Mouse (Mus musculus): ENCODE results near the gene Faf1.

Gene Faf1

DNA sequence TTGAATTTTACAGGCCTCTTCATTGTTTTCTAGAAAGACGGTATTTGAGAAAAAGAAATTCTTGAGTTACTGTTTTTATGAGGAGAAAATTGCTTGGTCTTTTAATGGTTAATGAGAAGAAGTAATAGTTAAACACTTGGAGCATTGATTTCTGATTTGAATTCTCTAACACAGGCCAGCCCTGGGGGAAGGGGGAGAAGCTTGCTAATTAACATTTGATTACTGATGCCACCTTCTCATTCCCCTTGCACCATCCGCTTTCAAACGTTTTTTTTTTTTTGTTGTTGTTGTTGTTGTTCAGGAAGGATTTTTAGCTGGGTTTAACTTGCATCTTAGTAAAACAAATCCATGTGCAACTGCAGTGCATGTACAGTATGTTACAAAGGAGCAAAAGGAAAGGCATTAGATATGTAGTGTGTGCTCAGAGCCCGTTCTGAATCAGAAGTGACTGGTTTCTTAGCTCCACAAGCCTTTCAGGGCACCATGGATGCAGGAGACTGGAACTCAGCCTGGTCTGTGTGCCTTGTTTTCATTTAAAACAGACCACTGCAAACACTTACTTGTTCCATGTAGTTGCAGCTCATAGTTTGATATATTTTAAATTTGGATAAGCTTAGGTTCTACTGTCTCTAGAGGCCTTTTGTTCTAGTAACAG, 113.1 kb downstream of the Faf1 start:
- Histone ChIP-seq H3K36me3 (ENCODE audit: control insufficient read depth, insufficient read depth, low read length, poor library complexity, severe bottlenecking) (no peaks in the 10 kb centered on the region), H3K27me3 (ENCODE audit: control insufficient read depth, insufficient read depth, low read length, poor library complexity, severe bottlenecking) (no peaks in the 10 kb centered on the region)
- no peak for DNase-seq (ENCODE audit: low read depth, low spot score)

DNA sequence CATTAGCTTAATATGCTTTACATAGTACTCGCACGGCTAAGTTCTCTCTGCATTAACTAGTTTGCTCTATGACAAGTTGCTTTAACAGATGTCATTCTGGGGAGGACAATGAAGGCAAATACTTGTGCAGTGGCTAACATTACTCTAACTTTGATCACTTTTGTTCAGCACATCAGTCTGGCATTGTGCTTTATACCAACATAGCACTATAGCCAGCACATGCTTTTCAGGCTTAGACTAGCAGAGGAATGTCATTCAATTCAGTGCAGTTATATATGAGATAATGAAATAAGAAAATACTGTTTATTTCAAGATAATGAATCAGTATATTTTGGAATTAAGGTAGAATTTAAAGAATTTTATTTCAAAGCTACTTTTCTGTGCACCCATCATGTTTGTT, 115.9 kb downstream of the Faf1 start:
- Histone ChIP-seq H3K36me3 (ENCODE audit: control insufficient read depth, insufficient read depth, low read length, poor library complexity, severe bottlenecking) (0 out of 2 replicates have a peak, but pooled peaks cover 2% of the 10 kb centered on the region), H3K27me3 (ENCODE audit: control insufficient read depth, insufficient read depth, low read length, poor library complexity, severe bottlenecking) (no peaks in the 10 kb centered on the region)
- no peak for DNase-seq (ENCODE audit: low read depth, low spot score)

DNA sequence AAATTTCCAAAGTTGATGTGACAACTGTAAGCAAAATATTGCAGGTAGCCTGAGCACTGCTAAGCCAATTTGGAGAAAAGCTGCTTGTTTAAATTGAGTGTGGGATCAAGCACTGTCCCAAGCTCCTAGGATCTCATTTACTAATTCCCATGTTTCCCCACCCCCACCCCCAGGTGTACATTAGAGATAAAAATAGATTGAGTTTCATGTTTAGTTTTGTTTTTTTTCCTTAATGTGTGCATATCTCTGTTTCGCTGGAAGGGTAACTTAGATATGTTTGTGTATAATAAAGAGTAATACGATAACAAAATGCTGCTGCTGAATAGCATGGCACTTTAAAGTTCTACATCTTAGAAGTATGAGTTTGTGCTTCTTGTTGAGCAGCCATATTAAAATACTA, 116.7 kb downstream of the Faf1 start:
- Histone ChIP-seq H3K27me3 (ENCODE audit: control insufficient read depth, insufficient read depth, low read length, poor library complexity, severe bottlenecking) (no peaks in the 10 kb centered on the region), H3K36me3 (ENCODE audit: control insufficient read depth, insufficient read depth, low read length, poor library complexity, severe bottlenecking) (0 out of 2 replicates have a peak, but pooled peaks cover 2% of the 10 kb centered on the region)
- DNase-seq (ENCODE audit: low read depth, low spot score): no peak

DNA sequence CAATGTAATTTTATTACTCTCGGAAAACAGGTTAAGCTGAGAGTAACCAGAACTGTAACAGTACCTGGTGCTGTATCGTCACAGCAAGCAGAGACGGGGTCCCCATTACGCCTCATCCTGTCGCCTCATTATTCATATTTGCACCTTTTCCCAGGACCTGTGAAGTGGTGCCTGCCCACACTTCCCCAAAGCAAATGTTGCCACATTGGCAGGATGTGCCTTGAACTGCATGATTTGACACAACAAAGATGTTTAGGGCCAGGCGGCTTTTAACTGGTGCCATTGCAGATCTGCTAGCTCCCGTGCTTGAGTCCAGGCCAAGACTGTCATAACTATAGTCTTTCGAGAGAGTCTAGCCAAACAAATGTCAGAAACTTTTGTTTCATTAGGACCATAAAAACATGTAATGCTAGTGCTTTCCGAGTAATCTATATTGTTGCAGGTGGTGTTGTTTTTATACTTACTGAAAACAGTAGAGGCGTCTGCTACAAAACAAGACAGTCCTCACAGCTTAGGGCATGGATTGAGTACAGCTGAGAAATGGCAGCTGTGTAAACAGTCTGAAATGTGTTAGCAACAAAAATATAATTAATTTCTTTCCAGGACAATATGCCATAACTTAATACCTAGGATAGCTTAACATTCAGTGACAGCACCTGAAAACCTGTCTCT, 121.3 kb downstream of the Faf1 start:
- DNase-seq (ENCODE audit: low read depth, low spot score): no peak
- Histone ChIP-seq H3K36me3 (ENCODE audit: control insufficient read depth, insufficient read depth, low read length, poor library complexity, severe bottlenecking) (0 out of 2 replicates have a peak, but pooled peaks cover 3% of the 10 kb centered on the region), H3K27me3 (ENCODE audit: control insufficient read depth, insufficient read depth, low read length, poor library complexity, severe bottlenecking) (no peaks in the 10 kb centered on the region)

DNA sequence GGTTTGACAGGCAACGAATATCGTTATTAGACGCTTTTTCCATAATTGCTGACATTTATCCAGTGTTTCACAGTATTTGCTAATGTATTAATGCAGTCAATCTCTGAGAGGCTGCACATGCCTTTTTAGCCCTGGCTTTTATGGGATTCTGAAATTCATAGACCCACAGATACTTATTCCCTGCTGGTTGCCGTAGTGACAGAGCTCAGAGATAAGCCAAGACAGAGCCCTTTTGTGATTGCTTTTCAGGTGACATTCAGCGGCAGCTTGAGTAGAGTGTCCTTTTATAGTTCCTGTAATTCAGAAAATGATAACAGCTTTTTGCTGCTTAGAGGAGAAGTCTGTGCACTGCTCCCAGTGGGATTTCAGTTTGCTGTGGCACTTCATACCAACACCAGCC, 130.0 kb downstream of the Faf1 start:
- no peaks in the 10 kb centered on the region for H3K27me3 ChIP-seq (ENCODE audit: control insufficient read depth, insufficient read depth, low read length, poor library complexity, severe bottlenecking)
- DNase-seq (ENCODE audit: low read depth, low spot score): no peak
- H3K36me3 ChIP-seq (ENCODE audit: control insufficient read depth, insufficient read depth, low read length, poor library complexity, severe bottlenecking): 0 out of 2 replicates have a peak, but pooled peaks cover under 1% of the 10 kb centered on the region

DNA sequence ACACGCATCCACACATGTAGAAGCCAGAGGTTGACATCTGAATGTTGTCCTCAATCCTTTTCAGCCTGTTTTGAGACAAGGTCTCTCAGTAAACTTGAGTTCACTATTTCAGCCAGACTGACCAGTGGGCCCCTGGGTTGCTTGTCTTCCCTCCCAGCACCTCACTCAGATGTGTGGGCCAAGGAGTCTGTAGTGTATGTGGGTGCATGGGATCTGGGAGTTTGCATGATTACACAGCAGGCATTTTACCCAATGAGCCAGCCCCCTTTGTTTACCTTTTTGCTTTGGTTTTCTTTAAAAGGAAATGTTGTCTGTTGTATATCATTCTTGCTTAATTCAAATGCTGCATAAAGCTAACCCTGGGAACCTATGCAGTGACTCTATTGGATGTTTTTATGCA, 138.8 kb downstream of the Faf1 start:
- DNase-seq (ENCODE audit: low read depth, low spot score): no peak
- Histone ChIP-seq H3K27me3 (ENCODE audit: control insufficient read depth, insufficient read depth, low read length, poor library complexity, severe bottlenecking) (no peaks in the 10 kb centered on the region), H3K36me3 (ENCODE audit: control insufficient read depth, insufficient read depth, low read length, poor library complexity, severe bottlenecking) (no peaks in the 10 kb centered on the region)

DNA sequence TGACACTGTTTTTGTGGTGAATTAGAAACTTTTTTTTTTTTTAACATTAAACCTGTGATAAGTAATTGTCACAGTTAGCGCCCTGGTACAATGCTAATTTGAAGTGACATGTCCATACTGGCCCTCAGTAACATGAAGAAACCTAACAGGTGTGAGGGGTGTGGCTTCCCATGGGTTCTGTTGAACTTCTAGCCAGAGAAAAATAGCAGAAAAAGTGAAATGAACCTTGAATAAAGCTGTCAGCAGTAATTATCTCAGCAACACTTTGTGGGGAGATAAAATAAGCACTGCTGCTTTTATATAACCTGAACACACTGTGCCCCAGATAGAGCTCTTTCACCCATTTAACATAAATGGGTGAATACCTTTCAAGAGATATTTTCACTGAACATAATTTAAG, 139.2 kb downstream of the Faf1 start:
- Histone ChIP-seq H3K36me3 (ENCODE audit: control insufficient read depth, insufficient read depth, low read length, poor library complexity, severe bottlenecking) (no peaks in the 10 kb centered on the region), H3K27me3 (ENCODE audit: control insufficient read depth, insufficient read depth, low read length, poor library complexity, severe bottlenecking) (no peaks in the 10 kb centered on the region)
- DNase-seq (ENCODE audit: low read depth, low spot score): no peak

DNA sequence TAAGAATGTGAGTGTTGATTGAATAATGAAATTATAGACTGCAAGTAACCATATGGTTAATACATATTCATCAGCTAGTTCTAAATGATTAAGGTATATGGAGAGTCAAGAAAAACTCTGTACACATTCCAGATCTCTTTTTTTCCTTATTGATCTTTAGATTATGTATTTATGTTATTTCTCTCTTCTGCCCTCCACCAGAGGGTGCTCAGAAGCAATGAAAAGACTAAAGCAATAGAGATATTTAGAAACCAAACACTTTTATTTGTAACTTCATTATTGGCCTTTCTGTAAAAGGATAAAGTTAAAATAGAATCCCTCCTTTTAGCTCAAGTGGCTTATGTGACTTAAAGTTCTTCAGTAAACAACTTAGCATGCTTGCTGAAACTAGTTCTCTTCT, 143.1 kb downstream of the Faf1 start:
- H3K36me3 ChIP-seq (ENCODE audit: control insufficient read depth, insufficient read depth, low read length, poor library complexity, severe bottlenecking): no peaks in the 10 kb centered on the region
- no peaks in the 10 kb centered on the region for H3K27me3 ChIP-seq (ENCODE audit: control insufficient read depth, insufficient read depth, low read length, poor library complexity, severe bottlenecking)
- DNase-seq (ENCODE audit: low read depth, low spot score): no peak

DNA sequence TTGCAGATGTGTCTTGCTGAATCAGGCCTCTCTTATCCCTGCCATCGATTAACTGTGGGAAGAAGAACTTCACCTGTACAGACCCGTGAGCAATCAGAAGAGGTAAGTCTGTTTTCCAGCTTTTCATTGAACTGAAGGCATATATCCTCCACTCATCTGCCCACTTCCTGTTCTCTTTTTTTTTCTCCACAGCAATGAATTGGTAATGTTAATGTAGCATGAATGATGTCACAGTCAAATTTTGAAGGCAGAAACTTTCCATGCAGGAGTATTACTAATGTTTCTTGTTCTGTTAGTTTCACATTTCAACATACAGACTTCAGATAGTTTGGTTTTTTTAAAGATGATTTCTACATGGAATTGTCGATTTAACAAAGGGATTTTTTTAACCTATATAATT, 153.4 kb downstream of the Faf1 start:
- no peaks in the 10 kb centered on the region; the same call in 1 of the 2 replicates for H3K36me3 ChIP-seq (ENCODE audit: control insufficient read depth, insufficient read depth, low read length, poor library complexity, severe bottlenecking)
- DNase-seq (ENCODE audit: low read depth, low spot score): peak; percentile 2
- H3K27me3 ChIP-seq (ENCODE audit: control insufficient read depth, insufficient read depth, low read length, poor library complexity, severe bottlenecking): no peaks in the 10 kb centered on the region

DNA sequence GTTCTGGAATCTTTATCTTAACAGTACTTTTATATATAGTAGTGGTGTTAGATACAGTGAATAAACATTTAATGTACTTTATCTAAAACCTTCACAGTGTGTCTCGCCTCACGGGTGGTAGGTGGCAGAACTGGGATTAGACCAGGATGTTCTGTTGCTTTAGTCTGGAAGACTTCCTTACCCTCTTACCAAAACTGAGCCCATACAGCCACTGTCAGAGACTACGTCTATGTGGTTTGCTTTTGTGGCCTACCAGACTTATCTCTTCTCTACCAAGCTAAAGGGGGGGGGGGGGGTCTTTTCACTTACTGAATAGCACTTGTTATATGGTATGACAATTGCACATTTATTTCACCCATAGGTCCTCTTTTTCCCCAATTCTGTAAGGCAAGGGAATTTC, 181.5 kb downstream of the Faf1 start:
- DNase-seq (ENCODE audit: low read depth, low spot score): no peak
- Histone ChIP-seq H3K36me3 (ENCODE audit: control insufficient read depth, insufficient read depth, low read length, poor library complexity, severe bottlenecking) (0 out of 2 replicates have a peak, but pooled peaks cover 2% of the 10 kb centered on the region), H3K27me3 (ENCODE audit: control insufficient read depth, insufficient read depth, low read length, poor library complexity, severe bottlenecking) (no peaks in the 10 kb centered on the region)

DNA sequence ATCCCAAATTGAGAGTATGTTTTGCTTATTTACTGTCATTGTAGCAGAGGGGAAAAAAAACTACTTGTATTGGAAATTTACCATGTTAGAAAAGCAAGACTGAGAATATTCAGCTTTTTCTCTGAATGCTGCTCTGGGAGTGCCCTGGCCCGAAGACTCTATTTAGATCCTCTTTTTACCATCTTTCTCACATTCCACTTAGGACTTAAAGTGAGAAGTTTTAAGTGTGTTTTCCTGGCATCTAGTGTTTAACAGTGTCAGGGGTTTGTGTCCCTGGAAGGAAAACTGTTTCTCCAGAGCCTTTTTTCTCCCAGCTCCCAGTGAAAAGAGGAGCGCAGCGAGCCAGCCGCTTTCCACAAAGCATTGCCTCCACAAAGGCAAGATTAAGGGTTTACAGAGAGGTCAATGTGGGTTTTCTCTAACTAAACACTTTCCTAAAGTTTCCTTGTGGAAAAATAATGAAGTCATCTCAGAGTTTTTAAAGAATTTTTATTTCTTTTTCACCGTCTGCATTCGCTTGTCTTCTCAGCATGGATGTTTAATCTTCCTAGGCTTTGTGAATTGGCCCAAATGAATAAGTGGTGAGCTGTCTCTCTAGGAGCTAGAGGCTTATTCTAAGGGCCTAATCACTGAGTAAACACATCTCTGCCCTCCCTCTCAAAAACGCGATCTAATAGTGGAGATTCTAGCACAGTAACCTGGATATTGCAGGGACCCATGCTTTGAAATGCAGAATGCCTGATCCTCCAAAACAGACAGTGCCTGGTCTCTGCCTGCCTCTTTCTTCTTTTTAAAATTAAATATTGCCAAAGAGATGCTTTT, 182.4 kb downstream of the Faf1 start:
- 0 out of 2 replicates have a peak, but pooled peaks cover 2% of the 10 kb centered on the region for H3K36me3 ChIP-seq (ENCODE audit: control insufficient read depth, insufficient read depth, low read length, poor library complexity, severe bottlenecking)
- no peaks in the 10 kb centered on the region for H3K27me3 ChIP-seq (ENCODE audit: control insufficient read depth, insufficient read depth, low read length, poor library complexity, severe bottlenecking)
- no peak for DNase-seq (ENCODE audit: low read depth, low spot score)

DNA sequence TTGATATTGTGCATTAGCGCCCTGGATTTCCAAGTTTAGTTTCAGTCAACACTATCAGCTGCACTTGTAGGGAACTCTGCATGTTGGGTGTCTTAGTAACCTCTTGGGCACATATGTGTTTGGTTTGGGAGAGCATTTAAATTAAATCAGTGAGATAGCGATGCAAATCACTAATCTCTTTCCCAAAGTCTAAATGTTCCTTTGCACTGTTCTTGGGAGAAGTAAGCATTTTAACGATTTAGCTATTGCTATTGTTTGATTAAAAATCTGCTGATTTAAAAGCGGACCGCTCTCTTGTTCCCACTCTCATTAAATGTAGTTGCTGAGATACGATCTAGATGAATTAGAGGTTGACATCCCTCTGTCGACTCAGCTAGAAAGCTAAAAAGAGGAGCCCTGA, 183.0 kb downstream of the Faf1 start:
- H3K27me3 ChIP-seq (ENCODE audit: control insufficient read depth, insufficient read depth, low read length, poor library complexity, severe bottlenecking): no peaks in the 10 kb centered on the region
- H3K36me3 ChIP-seq (ENCODE audit: control insufficient read depth, insufficient read depth, low read length, poor library complexity, severe bottlenecking): 0 out of 2 replicates have a peak, but pooled peaks cover 2% of the 10 kb centered on the region
- DNase-seq (ENCODE audit: low read depth, low spot score): no peak

DNA sequence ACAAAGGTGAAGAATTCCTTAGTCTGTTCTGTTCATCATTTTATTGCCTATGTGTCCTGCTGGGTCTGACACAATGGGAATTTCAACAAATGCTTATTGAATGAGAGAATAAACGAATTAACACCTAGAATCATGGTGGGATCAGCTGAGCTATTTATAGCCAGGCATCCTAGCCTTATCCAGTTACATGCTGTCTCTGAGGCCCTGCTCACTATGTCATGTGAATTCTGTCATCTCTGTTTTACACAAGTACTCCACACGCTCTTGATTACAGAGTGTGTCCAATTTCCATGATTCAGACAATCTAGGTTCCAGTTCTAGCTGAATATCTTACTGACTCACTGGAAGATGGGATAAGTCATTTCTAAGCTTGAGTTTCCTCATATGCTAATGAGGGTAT, 183.9 kb downstream of the Faf1 start:
- no peaks in the 10 kb centered on the region for H3K27me3 ChIP-seq (ENCODE audit: control insufficient read depth, insufficient read depth, low read length, poor library complexity, severe bottlenecking)
- H3K36me3 ChIP-seq (ENCODE audit: control insufficient read depth, insufficient read depth, low read length, poor library complexity, severe bottlenecking): 0 out of 2 replicates have a peak, but pooled peaks cover 2% of the 10 kb centered on the region
- DNase-seq (ENCODE audit: low read depth, low spot score): no peak

DNA sequence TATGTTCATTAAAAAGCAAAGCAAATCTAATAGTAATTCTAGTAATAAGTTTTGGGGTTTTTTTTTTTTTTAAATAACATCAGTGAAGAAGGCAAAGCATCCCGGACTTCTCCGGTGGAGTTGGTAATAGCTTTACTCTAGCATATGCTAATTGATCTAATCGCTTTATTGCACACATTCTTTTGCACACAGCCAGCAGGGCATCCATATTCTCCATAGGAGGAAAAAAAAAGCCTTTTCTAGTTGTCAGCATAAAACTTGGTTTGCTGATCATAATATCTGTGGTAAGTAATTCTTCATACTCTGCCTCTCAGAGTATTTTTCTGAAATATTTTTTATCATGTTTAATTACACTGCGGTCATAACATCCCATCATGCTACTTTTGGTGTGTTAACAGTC, 185.9 kb downstream of the Faf1 start:
- DNase-seq (ENCODE audit: low read depth, low spot score): no peak
- no peaks in the 10 kb centered on the region for H3K27me3 ChIP-seq (ENCODE audit: control insufficient read depth, insufficient read depth, low read length, poor library complexity, severe bottlenecking)
- H3K36me3 ChIP-seq (ENCODE audit: control insufficient read depth, insufficient read depth, low read length, poor library complexity, severe bottlenecking): 0 out of 2 replicates have a peak, but pooled peaks cover under 1% of the 10 kb centered on the region

DNA sequence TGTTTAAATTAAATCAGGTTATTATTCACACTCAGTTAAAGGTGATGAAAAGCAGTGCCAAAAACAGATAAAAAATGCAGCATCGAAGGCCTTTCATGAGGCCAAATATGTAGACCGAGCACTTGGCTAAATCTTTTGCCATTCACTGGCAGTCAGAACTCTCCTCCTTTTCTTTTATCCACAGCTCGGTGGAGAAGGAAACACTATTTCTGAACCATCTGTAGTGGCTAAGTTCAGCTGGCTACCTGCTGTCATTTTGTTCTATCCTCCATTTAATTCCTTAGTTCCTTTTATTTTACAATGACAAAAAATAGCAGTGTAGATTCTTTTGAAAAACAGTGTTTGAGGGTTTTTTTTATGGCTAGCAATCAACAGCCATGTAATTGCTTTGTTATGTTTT, 186.6 kb downstream of the Faf1 start:
- H3K27me3 ChIP-seq (ENCODE audit: control insufficient read depth, insufficient read depth, low read length, poor library complexity, severe bottlenecking): no peaks in the 10 kb centered on the region
- no peak for DNase-seq (ENCODE audit: low read depth, low spot score)
- H3K36me3 ChIP-seq (ENCODE audit: control insufficient read depth, insufficient read depth, low read length, poor library complexity, severe bottlenecking): no peaks in the 10 kb centered on the region

Measured in splenic B cell, adult 2 months (primary cell).